Comparison of ENCODE assay signal across 8 mouse cellular contexts in genomic region chr2:30265767-30266253, GRCm38 (mm10). TPM values are rescaled to one million over a fixed set of nuclear protein-coding genes. Genes with fewer than 3 reads are reported as not detected.
DNase-seq lines count a peak whose midpoint lies in the region; ATAC-seq and TF ChIP-seq lines count a peak whose summit lies in the region.

Gene Phyhd1 (plus strand): TSS chr2:30266203.

- H3K4me1 ChIP-seq in ES-Bruce4 (ENCODE audit: control insufficient read depth, insufficient read depth, low read length): peaks cover 6% of the 10 kb centered on the region
- peaks cover 5% of the 10 kb centered on the region; the same call in 1 of the 2 replicates for H3K4me1 ChIP-seq in forebrain, embryonic 11.5 days (replicated peaks; ENCODE audit: control insufficient read depth, insufficient read depth, low read length)
- peaks cover 64% of the 10 kb centered on the region for H3K4me1 ChIP-seq in heart, embryonic 15.5 days (replicated peaks)
- H3K4me1 ChIP-seq in liver, embryonic 13.5 days (replicated peaks): peaks cover 48% of the 10 kb centered on the region

- H3K27ac ChIP-seq in ES-Bruce4 (ENCODE audit: insufficient read depth, low read length): peak within 1 kb of the TSS; percentile 83
- peak within 1 kb of the TSS; percentile 62 for H3K27ac ChIP-seq in forebrain, embryonic 11.5 days (ENCODE audit: low read depth, low read length)
- peak within 1 kb of the TSS; percentile 97 for H3K27ac ChIP-seq in heart, embryonic 15.5 days
- H3K27ac ChIP-seq in liver, embryonic 13.5 days: peak within 1 kb of the TSS; percentile 78

- no peaks in the 10 kb centered on the region for H3K27me3 ChIP-seq in ES-Bruce4 (ENCODE audit: control insufficient read depth, insufficient read depth, low read length, poor library complexity, severe bottlenecking)
- no peaks in the 10 kb centered on the region for H3K27me3 ChIP-seq in forebrain, embryonic 11.5 days (ENCODE audit: control insufficient read depth, insufficient read depth, low read length)
- H3K27me3 ChIP-seq in heart, embryonic 15.5 days: no peaks in the 10 kb centered on the region
- no peaks in the 10 kb centered on the region for H3K27me3 ChIP-seq in liver, embryonic 13.5 days

- TF ChIP-seq CTCF in ES-Bruce4 (IDR thresholded peaks at IDR 0.05; ENCODE audit: low read depth, low read length): no peak

- peak within 1 kb of the TSS; percentile 55 for H3K9ac ChIP-seq in ES-Bruce4 (ENCODE audit: low read depth, poor library complexity, severe bottlenecking)
- peak within 1 kb of the TSS; percentile 12; the same call in 1 of the 2 replicates for H3K9ac ChIP-seq in forebrain, embryonic 11.5 days (ENCODE audit: low read length)
- H3K9ac ChIP-seq in heart, embryonic 15.5 days: peak within 1 kb of the TSS; percentile 36
- H3K9ac ChIP-seq in liver, embryonic 13.5 days: peak within 1 kb of the TSS; percentile 7; the same call in 1 of the 2 replicates

- WGBS in forebrain, embryonic 11.5 days: 42% methylated on average over 5 of the region's 5 CpGs
- WGBS in heart, embryonic 15.5 days: 16% methylated on average over 5 of the region's 5 CpGs
- 65% methylated on average over 5 of the region's 5 CpGs for WGBS in liver, embryonic 13.5 days (ENCODE audit: insufficient replicate concordance)

- no peak within 1 kb of the TSS for H3K4me2 ChIP-seq in forebrain, embryonic 11.5 days (ENCODE audit: low read depth, low read length, severe bottlenecking)
- H3K4me2 ChIP-seq in heart, embryonic 15.5 days: peak within 1 kb of the TSS; percentile 29
- peak within 1 kb of the TSS; percentile 32 for H3K4me2 ChIP-seq in liver, embryonic 13.5 days

- H3K4me3 ChIP-seq in ES-Bruce4 (ENCODE audit: low read depth, low read length): peak within 1 kb of the TSS; percentile 30
- H3K4me3 ChIP-seq in forebrain, embryonic 11.5 days (ENCODE audit: low read depth, low read length): no peak within 1 kb of the TSS
- H3K4me3 ChIP-seq in heart, embryonic 15.5 days: peak within 1 kb of the TSS; percentile 9; the same call in 1 of the 2 replicates
- H3K4me3 ChIP-seq in liver, embryonic 13.5 days (replicated peaks): peak within 1 kb of the TSS; percentile 23

- TF ChIP-seq POLR2A in ES-Bruce4 (IDR thresholded peaks at IDR 0.05; ENCODE audit: insufficient read depth, low read length): no peak

- no peaks in the 10 kb centered on the region for H3K36me3 ChIP-seq in ES-Bruce4 (ENCODE audit: control insufficient read depth, insufficient read depth, low read length, poor library complexity, severe bottlenecking)
- peaks cover 9% of the 10 kb centered on the region; the same call in 1 of the 2 replicates for H3K36me3 ChIP-seq in forebrain, embryonic 11.5 days (ENCODE audit: control insufficient read depth, insufficient read depth, low read length)
- H3K36me3 ChIP-seq in heart, embryonic 15.5 days: peaks cover 25% of the 10 kb centered on the region
- peaks cover 38% of the 10 kb centered on the region for H3K36me3 ChIP-seq in liver, embryonic 13.5 days

- DNase-seq in adrenal gland, postnatal 14 days: peak; percentile 86
- DNase-seq in forebrain, embryonic 11.5 days (ENCODE audit: low spot score): no peak
- DNase-seq in kidney, postnatal 25 days: peak; percentile 87 to 95
- no peak for DNase-seq in liver, embryonic 13.5 days
- DNase-seq in right cerebral cortex, postnatal 36 days (ENCODE audit: low spot score in 2 of 2): peak; percentile 73 to 74
- DNase-seq in natural killer cell, adult 2 months (ENCODE audit: low spot score in 2 of 2): no peak

- TF ChIP-seq EP300 in ES-Bruce4 (IDR thresholded peaks at IDR 0.05; ENCODE audit: insufficient read depth, low read depth, low read length): 0 out of 2 replicates have a peak, but pooled peaks have one; percentile 22

- H3K9me3 ChIP-seq in ES-Bruce4 (replicated peaks; ENCODE audit: control insufficient read depth, insufficient read depth, low read length, poor library complexity, severe bottlenecking): no peaks in the 10 kb centered on the region
- H3K9me3 ChIP-seq in forebrain, embryonic 11.5 days (ENCODE audit: control insufficient read depth, low read length): no peaks in the 10 kb centered on the region
- no peaks in the 10 kb centered on the region for H3K9me3 ChIP-seq in heart, embryonic 15.5 days (replicated peaks)
- no peaks in the 10 kb centered on the region for H3K9me3 ChIP-seq in liver, embryonic 13.5 days (replicated peaks)

- no peak for ATAC-seq in forebrain, embryonic 11.5 days (replicated peaks; ENCODE audit: low FRiP score)
- ATAC-seq in heart, embryonic 15.5 days (replicated peaks; ENCODE audit: insufficient number of reproducible peaks, insufficient read depth, low FRiP score, low read depth): peak; percentile 68
- ATAC-seq in liver, embryonic 13.5 days (ENCODE audit: low read depth): no peak

RNA-seq across cellular contexts. Expression of gene Phyhd1, which starts in this region (rescaled TPM):
- 11.4 and 13.0 TPM in 2 replicates for polyA plus RNA-seq in ES-Bruce4 (2011; ENCODE audit: insufficient read depth, insufficient read length, low read depth, missing spikeins)
- 19.8 and 20.4 TPM in 2 replicates for total RNA-seq in adrenal gland, postnatal 14 days (2021)
- polyA plus RNA-seq in forebrain, embryonic 11.5 days (2014; fragmentation: Nextera tagmentation; extraction: Ambion mirVana): 3.8 and 3.9 TPM in 2 replicates
- 8.4 and 10.1 TPM in 2 replicates for polyA plus RNA-seq in heart, embryonic 15.5 days (2015; fragmentation: Nextera tagmentation; extraction: Ambion mirVana)
- polyA plus RNA-seq in liver, embryonic 13.5 days (2015; fragmentation: Nextera tagmentation; extraction: Ambion mirVana): 8.1 and 8.9 TPM in 2 replicates

Comparison
In these comparisons a context has a peak if more than half of its experiments do, and no peak if none do; other contexts are left out.
1. DNase-seq: peak in adrenal gland, postnatal 14 days (single experiment), kidney, postnatal 25 days (2 of 2) and right cerebral cortex, postnatal 36 days (2 of 2); none in forebrain, embryonic 11.5 days (single experiment), liver, embryonic 13.5 days (single experiment) and natural killer cell, adult 2 months (0 of 2).
2. Peak in every context shown above with its lines, with median percentiles within 50 percentile points of each other: H3K27ac ChIP-seq and H3K9ac ChIP-seq.